Mouse (Mus musculus) urinary bladder, postnatal 25 days (tissue): ENCODE measurements around the gene Pdcl2.
A peak's percentile ranks its signal among the peaks of the same experiment; 100 is the strongest.

ENCODE experiments used
- DNase-seq: peaks from one replicate; pipeline ENCODE4 v3.0.0; 2022; ENCODE audit warnings: low spot score

Pdcl2 gene

GRCm38 (mm10) chr5:76330953-76331352 lies at the start of gene Pdcl2:
Pdcl2 (minus strand) TSS chr5:76331156.
- DNase-seq = no peak

- DNase-seq = no peak
Observed at GRCm38 (mm10) chr5:76379216-76379615, 48.3 kb upstream of the Pdcl2 start.

- no peak for DNase-seq
Observed at GRCm38 (mm10) chr5:76369215-76369840, 38.4 kb upstream of the Pdcl2 start.

- no peak for DNase-seq
Observed at GRCm38 (mm10) chr5:76365406-76365805, 34.5 kb upstream of the Pdcl2 start.

GRCm38 (mm10) chr5:76363453-76364104 lies 32.6 kb upstream of the Pdcl2 start, which contains the start of gene Nmu:
Nmu (minus strand) TSS chr5:76363788.
- no peak for DNase-seq

GRCm38 (mm10) chr5:76360786-76361185 lies 29.8 kb upstream of the Pdcl2 start:
- no peak for DNase-seq

- DNase-seq = no peak
Observed at GRCm38 (mm10) chr5:76360057-76360456, 29.1 kb upstream of the Pdcl2 start.

- no peak for DNase-seq
Observed at GRCm38 (mm10) chr5:76351953-76352611, 21.1 kb upstream of the Pdcl2 start.

- no peak for DNase-seq
Observed at GRCm38 (mm10) chr5:76351537-76351936, 20.6 kb upstream of the Pdcl2 start.

- DNase-seq = peak; percentile 23
Observed at GRCm38 (mm10) chr5:76346137-76346536, 15.2 kb upstream of the Pdcl2 start.

- no peak for DNase-seq
Observed at GRCm38 (mm10) chr5:76340931-76341330, 10.0 kb upstream of the Pdcl2 start.

- DNase-seq = no peak
Observed at GRCm38 (mm10) chr5:76337100-76337499, 6.1 kb upstream of the Pdcl2 start.

- DNase-seq = no peak
Observed at GRCm38 (mm10) chr5:76333833-76334232, 2.9 kb upstream of the Pdcl2 start.

GRCm38 (mm10) chr5:76327296-76327695 lies 3.7 kb downstream of the Pdcl2 start:
- DNase-seq = no peak

GRCm38 (mm10) chr5:76325113-76325512 lies 5.8 kb downstream of the Pdcl2 start:
- no peak for DNase-seq

- no peak for DNase-seq
Observed at GRCm38 (mm10) chr5:76321249-76322196, 9.4 kb downstream of the Pdcl2 start.

GRCm38 (mm10) chr5:76308206-76308605 lies 22.8 kb downstream of the Pdcl2 start:
- no peak for DNase-seq

GRCm38 (mm10) chr5:76306261-76306660 lies 24.7 kb downstream of the Pdcl2 start:
- DNase-seq = no peak

GRCm38 (mm10) chr5:76305616-76306015 lies 25.3 kb downstream of the Pdcl2 start:
- DNase-seq = peak; percentile 19

- peak; percentile 87 for DNase-seq
Observed at GRCm38 (mm10) chr5:76304452-76305341, 26.3 kb downstream of the Pdcl2 start, which contains the start of gene Clock. Clock (minus strand) TSS chr5:76304792.
